ENCODE assay signal across 7 mouse cellular contexts in genomic region chr1:156230339-156231089, GRCm38 (mm10). TPM values are rescaled to one million over a fixed set of nuclear protein-coding genes. Genes with fewer than 3 reads are reported as not detected.
DNase-seq lines count a peak whose midpoint lies in the region; ATAC-seq lines count a peak whose summit lies in the region.

No protein-coding gene starts in this region.

- peak overlapping the region; percentile 63 for H3K27ac ChIP-seq in brown adipose tissue, adult 24 weeks (replicated peaks; ENCODE audit: low read depth, low read length)
- H3K27ac ChIP-seq in forebrain, embryonic 13.5 days = no peak overlapping the region
- 0 out of 2 replicates have a peak overlapping the region, but pooled peaks have one; percentile 11 for H3K27ac ChIP-seq in midbrain, embryonic 10.5 days (replicated peaks)

- no peaks in the 10 kb centered on the region for H3K36me3 ChIP-seq in forebrain, embryonic 13.5 days (ENCODE audit: poor library complexity, severe bottlenecking)
- H3K36me3 ChIP-seq in midbrain, embryonic 10.5 days = no peaks in the 10 kb centered on the region

- intact Hi-C loops in heart, postnatal 25 days (cut with DNase I) = no loop called here
- intact Hi-C loops in left cerebral cortex, postnatal 36 days (cut with DNase I) = no loop called here

- no peaks in the 10 kb centered on the region for H3K27me3 ChIP-seq in forebrain, embryonic 13.5 days
- H3K27me3 ChIP-seq in midbrain, embryonic 10.5 days (ENCODE audit: low read depth, poor library complexity, severe bottlenecking) = no peaks in the 10 kb centered on the region

- no peak overlapping the region for H3K4me3 ChIP-seq in brown adipose tissue, adult 24 weeks (ENCODE audit: insufficient read depth, low read depth, low read length)
- no peak overlapping the region for H3K4me3 ChIP-seq in forebrain, embryonic 13.5 days
- H3K4me3 ChIP-seq in midbrain, embryonic 10.5 days = no peak overlapping the region

- 48% methylated on average over 9 of the region's 9 CpGs for WGBS in forebrain, embryonic 13.5 days
- WGBS in midbrain, embryonic 10.5 days = 48% methylated on average over 9 of the region's 9 CpGs

- H3K4me1 ChIP-seq in brown adipose tissue, adult 24 weeks (ENCODE audit: control insufficient read depth, insufficient read depth, insufficient read length, low read length) = no peaks in the 10 kb centered on the region
- H3K4me1 ChIP-seq in forebrain, embryonic 13.5 days = no peaks in the 10 kb centered on the region
- H3K4me1 ChIP-seq in midbrain, embryonic 10.5 days = peaks cover 26% of the 10 kb centered on the region

- no peak overlapping the region for H3K4me2 ChIP-seq in forebrain, embryonic 13.5 days

- 0 out of 2 replicates have a peak, but pooled peaks have one; percentile 43 for ATAC-seq in forebrain, embryonic 13.5 days
- ATAC-seq in megakaryocyte, adult 5-6 weeks (ENCODE audit: poor library complexity, severe bottlenecking) = no peak

- no peaks in the 10 kb centered on the region for H3K9me3 ChIP-seq in forebrain, embryonic 13.5 days (replicated peaks)
- H3K9me3 ChIP-seq in midbrain, embryonic 10.5 days (replicated peaks) = no peaks in the 10 kb centered on the region

- DNase-seq in heart, postnatal 25 days (ENCODE audit: low spot score) = peak; percentile 27
- DNase-seq in midbrain, embryonic 10.5 days (ENCODE audit: low spot score) = peak; percentile 38
- DNase-seq in thymus, postnatal 25 days = no peak
- no peak for DNase-seq in left cerebral cortex, postnatal 36 days (ENCODE audit: low spot score in 2 of 2)

- no peak overlapping the region for H3K9ac ChIP-seq in forebrain, embryonic 13.5 days

RNA-seq across cellular contexts. Expression of gene Fam163a, which starts 25.7 kb away (rescaled TPM):
- not detected in 2 replicates for polyA plus RNA-seq in brown adipose tissue, adult 24 weeks (2012; ENCODE audit: insufficient read depth, insufficient read length, missing spikeins)
- polyA plus RNA-seq in forebrain, embryonic 13.5 days (2015; fragmentation: Nextera tagmentation; extraction: Ambion mirVana) = 2.1 and 2.2 TPM in 2 replicates
- total RNA-seq in heart, postnatal 25 days (2021) = under 1 TPM in 1 of 2 experiments, not detected in 1; 0.06 TPM
- polyA plus RNA-seq in midbrain, embryonic 10.5 days (2016; fragmentation: Nextera tagmentation; extraction: Ambion mirVana) = 4.5 and 7.2 TPM in 2 replicates
- total RNA-seq in left cerebral cortex, postnatal 36 days (2021) = 1 to 10 TPM; 8.1 to 8.9 TPM
- total RNA-seq in megakaryocyte, adult 5-6 weeks (2015) = not detected in 2 replicates
- total RNA-seq in megakaryocyte, adult 5-6 weeks (2017) = not detected in 2 replicates

Comparison
In these comparisons a context has a peak if more than half of its experiments do, and no peak if none do; other contexts are left out.
1. DNase-seq: peak in heart, postnatal 25 days (single experiment) and midbrain, embryonic 10.5 days (single experiment); none in thymus, postnatal 25 days (single experiment) and left cerebral cortex, postnatal 36 days (0 of 2).
2. RNA of gene Fam163a, which starts 25.7 kb away (total RNA-seq): 8.1 to 8.9 TPM in left cerebral cortex, postnatal 36 days; 0.06 TPM in heart, postnatal 25 days and not detected in megakaryocyte, adult 5-6 weeks; every median in the first group is over 4 times any median in the second.